11 mouse cellular contexts compared by ENCODE assay signal in the genomic region with DNA sequence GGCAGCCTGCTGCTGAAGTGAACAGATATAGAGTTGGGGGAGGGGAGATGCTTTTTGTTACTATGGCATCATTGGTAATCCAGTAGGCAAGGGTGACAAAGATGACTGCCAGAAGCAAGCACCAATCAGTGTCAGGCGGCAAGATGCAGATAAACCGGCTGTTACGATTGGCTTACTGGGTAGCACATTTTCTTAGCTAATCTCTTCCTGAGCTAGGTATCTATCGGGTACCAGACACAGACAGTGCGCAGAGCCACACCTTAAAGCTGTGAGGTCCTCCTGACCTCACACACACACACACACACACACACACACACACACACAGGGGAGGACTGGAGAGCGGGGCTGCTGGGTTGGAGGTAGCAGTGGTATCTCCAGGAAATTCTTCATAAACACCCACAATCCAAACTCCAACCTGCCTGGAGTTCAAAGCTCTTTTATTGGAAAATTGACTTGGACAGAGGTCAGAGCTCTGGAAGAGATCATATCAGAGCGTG.
DNase-seq lines count a peak whose midpoint lies in the region; ATAC-seq and TF ChIP-seq lines count a peak whose summit lies in the region.
"Had no signal": no experiment of that assay in that cellular context is flagged by ENCODE, and none has a peak within 500 bp of the region (broad histone marks: within the 10 kb centered on the region; RNA-seq: fewer than 3 reads in every experiment).

No protein-coding gene starts in this region.

- H3K9me3 ChIP-seq in heart, embryonic 12.5 days (replicated peaks) = no peaks in the 10 kb centered on the region
- H3K9me3 ChIP-seq in hindbrain, postnatal 0 days (ENCODE audit: low read length) = no peaks in the 10 kb centered on the region
- no peaks in the 10 kb centered on the region for H3K9me3 ChIP-seq in midbrain, embryonic 12.5 days
- H3K9me3 ChIP-seq: limb, embryonic 12.5 days had no signal

- intact Hi-C loops in heart, postnatal 10 days (cut with DNase I) = no loop called here

- H3K27me3 ChIP-seq in heart, embryonic 12.5 days (replicated peaks) = peaks cover 6% of the 10 kb centered on the region; the same call in 1 of the 2 replicates
- no peaks in the 10 kb centered on the region for H3K27me3 ChIP-seq in hindbrain, postnatal 0 days (ENCODE audit: insufficient read depth, low read length)
- H3K27me3 ChIP-seq in midbrain, embryonic 12.5 days = no peaks in the 10 kb centered on the region
- H3K27me3 ChIP-seq: limb, embryonic 12.5 days had no signal

- 30% methylated on average over 7 of the region's 7 CpGs for WGBS in heart, embryonic 12.5 days
- WGBS in hindbrain, postnatal 0 days = 87% methylated on average over 7 of the region's 7 CpGs
- 77% methylated on average over 7 of the region's 7 CpGs for WGBS in midbrain, embryonic 12.5 days

- H3K4me3 ChIP-seq in heart, embryonic 12.5 days = no peak overlapping the region
- no peak overlapping the region for H3K4me3 ChIP-seq in hindbrain, postnatal 0 days (ENCODE audit: low read length)
- no peak overlapping the region for H3K4me3 ChIP-seq in midbrain, embryonic 12.5 days
- H3K4me3 ChIP-seq: heart, adult 2 months; limb, embryonic 12.5 days had no signal

- H3K27ac ChIP-seq in heart, embryonic 12.5 days (ENCODE audit: poor library complexity, severe bottlenecking) = no peak overlapping the region
- no peak overlapping the region for H3K27ac ChIP-seq in hindbrain, postnatal 0 days
- H3K27ac ChIP-seq in midbrain, embryonic 12.5 days (replicated peaks) = no peak overlapping the region
- H3K27ac ChIP-seq: heart, adult 2 months; limb, embryonic 12.5 days had no signal

- ATAC-seq in heart, embryonic 12.5 days (ENCODE audit: insufficient number of reproducible peaks, low FRiP score) = no peak
- peak; percentile 70 for ATAC-seq in hindbrain, postnatal 0 days
- ATAC-seq in midbrain, embryonic 12.5 days (ENCODE audit: low FRiP score, low read depth) = 0 out of 2 replicates have a peak, but pooled peaks have one; percentile 34
- ATAC-seq in erythroblast, adult 5-6 weeks (replicated peaks; ENCODE audit: low FRiP score, poor library complexity, severe bottlenecking) = no peak

- H3K4me1 ChIP-seq in heart, embryonic 12.5 days (replicated peaks) = peaks cover 34% of the 10 kb centered on the region
- H3K4me1 ChIP-seq in hindbrain, postnatal 0 days (ENCODE audit: insufficient read depth, low read length) = no peaks in the 10 kb centered on the region; the same call in 1 of the 2 replicates
- peaks cover 17% of the 10 kb centered on the region for H3K4me1 ChIP-seq in midbrain, embryonic 12.5 days

- no peak overlapping the region for H3K9ac ChIP-seq in heart, embryonic 12.5 days
- H3K9ac ChIP-seq in hindbrain, postnatal 0 days (replicated peaks; ENCODE audit: low read length) = no peak overlapping the region
- no peak overlapping the region for H3K9ac ChIP-seq in midbrain, embryonic 12.5 days (replicated peaks)
- H3K9ac ChIP-seq: limb, embryonic 12.5 days had no signal

- H3K4me2 ChIP-seq in heart, embryonic 12.5 days = peak overlapping the region; percentile 27; the same call in 1 of the 2 replicates
- H3K4me2 ChIP-seq in hindbrain, postnatal 0 days (ENCODE audit: low read depth, low read length) = no peak overlapping the region
- no peak overlapping the region for H3K4me2 ChIP-seq in midbrain, embryonic 12.5 days (replicated peaks)
- H3K4me2 ChIP-seq: limb, embryonic 12.5 days had no signal

- no peak for TF ChIP-seq CTCF in hindbrain, postnatal 0 days (IDR thresholded peaks at IDR 0.05; ENCODE audit: low read depth)

- no peaks in the 10 kb centered on the region for H3K36me3 ChIP-seq in heart, embryonic 12.5 days
- no peaks in the 10 kb centered on the region for H3K36me3 ChIP-seq in hindbrain, postnatal 0 days (ENCODE audit: insufficient read depth, low read length)
- H3K36me3 ChIP-seq in midbrain, embryonic 12.5 days = peaks cover 6% of the 10 kb centered on the region; the same call in 1 of the 2 replicates
- H3K36me3 ChIP-seq: limb, embryonic 12.5 days had no signal

- no peak for DNase-seq in heart, postnatal 10 days
- peak; percentile 38 for DNase-seq in ES-CJ7 (ENCODE audit: low read depth, low spot score)
- peak; percentile 43 for DNase-seq in hindbrain, postnatal 0 days (ENCODE audit: low spot score)
- DNase-seq in layer of hippocampus, postnatal 25 days (ENCODE audit: extremely low spot score in 1 of 2, low spot score in 1 of 2) = no peak
- no peak for DNase-seq in layer of hippocampus, postnatal 14 days (ENCODE audit: low spot score in 2 of 2)
- DNase-seq: heart, adult 2 months; kidney, postnatal 4 days had no signal

Comparison
In these comparisons a context has a peak if more than half of its experiments do, and no peak if none do; other contexts are left out.
1. ATAC-seq: peak in hindbrain, postnatal 0 days (single experiment) and midbrain, embryonic 12.5 days (single experiment); none in heart, embryonic 12.5 days (single experiment) and erythroblast, adult 5-6 weeks (single experiment).
2. DNase-seq: peak in ES-CJ7 (single experiment) and hindbrain, postnatal 0 days (single experiment); none in heart, postnatal 10 days (0 of 2), layer of hippocampus, postnatal 25 days (0 of 2) and layer of hippocampus, postnatal 14 days (0 of 2).